Mouse (Mus musculus) heart, adult 9 months (tissue): ENCODE measurements around the gene Gdf15.

ENCODE experiments used
- DNase-seq, 2 experiments: peaks; one replicate each; pipeline ENCODE4 v3.0.0; 2022; ENCODE audit warnings: low spot score in 2 of 2

Gene Gdf15

DNA sequence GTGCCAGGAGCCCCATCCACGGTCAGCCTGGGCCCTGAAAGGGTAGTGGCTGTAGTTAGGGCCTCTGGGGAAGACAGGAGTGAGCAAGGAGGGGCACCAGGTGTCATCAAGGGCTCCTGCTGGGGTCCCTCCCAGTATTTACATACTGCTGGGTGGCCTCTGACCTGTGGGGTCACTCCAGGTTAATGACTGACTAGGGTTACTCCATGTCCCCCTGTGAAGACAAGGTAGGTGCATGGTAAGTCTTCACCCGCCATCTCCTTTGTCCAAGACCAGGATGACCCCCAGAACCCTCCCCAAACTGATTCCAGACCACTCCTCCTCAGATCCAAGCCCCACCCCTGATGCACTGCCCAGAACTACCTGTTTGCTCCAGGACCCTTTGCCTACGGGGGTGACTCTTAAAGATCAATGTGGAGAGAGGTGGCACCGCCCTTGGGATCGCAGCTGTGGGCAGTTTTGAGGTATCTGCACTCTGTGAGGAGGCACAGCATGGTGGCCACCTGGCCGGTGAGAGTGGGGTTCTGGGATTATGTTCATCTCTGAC is at the start of gene Gdf15:
Gene Gdf15, minus strand, starts transcription at position 111 of the 547 bp plus-strand sequence.
- DNase-seq = no peak

DNA sequence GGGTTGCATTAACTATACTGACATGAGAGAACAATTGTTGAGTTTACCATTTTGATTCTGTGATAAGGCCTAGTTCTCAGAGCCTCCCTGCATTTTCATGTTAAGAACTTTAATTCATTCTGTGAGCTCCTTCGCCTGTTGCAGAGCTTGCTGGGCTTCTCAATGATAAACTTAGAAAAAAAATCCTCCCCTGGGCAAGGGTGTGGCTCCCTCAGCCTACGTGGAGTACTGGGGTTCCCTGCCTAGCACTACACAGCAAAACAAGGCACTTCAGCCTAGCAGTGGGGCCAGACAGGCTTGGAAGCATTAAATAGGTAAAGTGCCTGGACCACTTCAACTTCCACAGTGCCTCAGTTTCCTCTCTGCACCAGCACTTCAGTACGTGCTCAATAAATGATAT is 49.2 kb upstream of the Gdf15 start:
- peak in 1 of 2 experiments; percentile 24 for DNase-seq

GRCm38 (mm10) chr8:70680039-70680438 is 47.8 kb upstream of the Gdf15 start:
- DNase-seq = peak in 1 of 2 experiments; percentile 26

- no peak for DNase-seq
These were observed 47.1 kb upstream of the Gdf15 start for GRCm38 (mm10) chr8:70679404-70679803.

DNA sequence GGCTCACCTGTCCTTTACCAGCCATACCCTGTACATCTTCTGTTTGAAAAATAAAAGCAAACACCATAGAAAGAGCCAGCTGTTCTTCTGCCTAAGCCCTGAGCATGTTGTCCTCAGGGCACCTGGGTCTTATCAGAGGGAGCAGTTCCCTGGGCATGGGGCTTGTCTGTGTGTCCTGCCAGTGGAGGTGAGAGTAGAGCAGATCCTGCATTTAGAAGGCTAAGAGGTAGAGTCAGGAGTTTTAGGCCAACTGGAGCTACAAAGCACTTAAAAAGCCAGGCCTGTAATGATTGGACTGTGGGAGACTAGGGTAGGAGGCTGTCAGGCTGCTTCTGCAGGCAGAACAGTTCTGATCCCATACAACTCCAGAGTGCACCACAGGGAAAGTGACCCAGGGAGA is 46.4 kb upstream of the Gdf15 start:
- DNase-seq = no peak

DNA sequence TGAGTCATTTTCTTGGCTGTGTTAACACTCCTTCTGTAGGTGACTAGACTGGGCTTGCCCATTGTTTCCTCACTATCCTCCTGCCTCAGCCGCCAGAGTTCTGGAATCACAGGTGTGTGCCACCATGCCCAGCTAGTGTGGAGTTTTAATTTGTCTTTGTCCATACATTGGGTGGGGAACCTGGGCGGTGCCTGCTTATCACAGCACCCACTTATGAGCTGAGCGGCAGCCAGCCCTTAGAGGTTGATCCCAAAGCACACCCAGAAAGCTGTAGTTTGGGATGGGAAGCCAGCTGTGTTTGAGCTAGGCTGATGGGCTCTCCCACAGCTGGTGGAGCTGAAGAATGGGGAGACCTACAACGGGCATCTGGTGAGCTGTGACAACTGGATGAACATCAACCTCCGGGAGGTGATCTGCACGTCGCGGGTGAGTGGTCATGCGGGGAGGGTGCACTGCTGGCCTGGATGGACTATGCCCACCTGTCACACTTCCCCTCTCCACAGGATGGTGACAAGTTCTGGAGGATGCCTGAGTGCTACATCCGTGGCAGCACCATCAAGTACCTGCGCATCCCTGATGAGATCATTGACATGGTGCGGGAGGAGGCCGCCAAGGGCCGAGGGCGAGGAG is 45.3 kb upstream of the Gdf15 start:
- no peak for DNase-seq

DNA sequence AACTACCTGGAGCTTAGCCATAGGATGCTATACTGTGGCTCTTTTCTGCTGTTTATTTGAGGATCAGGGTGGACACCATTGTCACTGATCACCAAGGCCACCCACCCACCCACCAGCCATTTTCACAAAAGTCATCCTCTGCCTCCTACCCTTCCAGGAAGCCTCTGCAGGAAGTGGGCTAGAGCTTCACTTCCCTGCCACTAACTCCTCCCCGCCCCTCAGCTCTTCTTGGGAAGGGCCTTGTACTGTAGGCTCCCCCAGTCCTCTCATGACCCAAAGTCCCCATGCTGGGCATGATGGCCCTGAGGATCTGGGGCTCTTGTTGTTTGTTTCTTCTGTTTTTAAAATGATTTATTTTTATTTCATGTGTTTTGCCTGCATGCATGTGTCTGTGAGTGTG is 43.1 kb upstream of the Gdf15 start:
- DNase-seq = no peak

GRCm38 (mm10) chr8:70674716-70675115 is 42.5 kb upstream of the Gdf15 start:
- DNase-seq = no peak

DNA sequence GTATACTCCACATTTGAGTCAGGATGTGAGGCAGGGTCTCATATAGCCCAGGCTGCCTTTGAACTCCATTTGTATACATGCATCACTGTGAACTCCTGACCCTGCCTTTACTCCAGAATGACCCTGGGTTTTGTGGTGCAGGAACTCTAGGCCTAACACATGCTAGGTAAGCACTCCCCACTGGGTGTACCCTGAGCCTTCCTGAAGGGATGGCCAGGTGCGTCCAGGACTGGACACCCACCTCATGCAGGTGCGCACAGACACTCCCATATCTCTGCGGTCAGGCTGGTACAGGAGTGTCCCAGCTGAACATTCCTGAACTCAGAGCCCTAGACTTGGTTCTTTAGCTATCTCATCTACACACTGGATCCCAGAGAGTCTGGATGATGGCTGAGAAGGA is 41.9 kb upstream of the Gdf15 start:
- DNase-seq = no peak

DNA sequence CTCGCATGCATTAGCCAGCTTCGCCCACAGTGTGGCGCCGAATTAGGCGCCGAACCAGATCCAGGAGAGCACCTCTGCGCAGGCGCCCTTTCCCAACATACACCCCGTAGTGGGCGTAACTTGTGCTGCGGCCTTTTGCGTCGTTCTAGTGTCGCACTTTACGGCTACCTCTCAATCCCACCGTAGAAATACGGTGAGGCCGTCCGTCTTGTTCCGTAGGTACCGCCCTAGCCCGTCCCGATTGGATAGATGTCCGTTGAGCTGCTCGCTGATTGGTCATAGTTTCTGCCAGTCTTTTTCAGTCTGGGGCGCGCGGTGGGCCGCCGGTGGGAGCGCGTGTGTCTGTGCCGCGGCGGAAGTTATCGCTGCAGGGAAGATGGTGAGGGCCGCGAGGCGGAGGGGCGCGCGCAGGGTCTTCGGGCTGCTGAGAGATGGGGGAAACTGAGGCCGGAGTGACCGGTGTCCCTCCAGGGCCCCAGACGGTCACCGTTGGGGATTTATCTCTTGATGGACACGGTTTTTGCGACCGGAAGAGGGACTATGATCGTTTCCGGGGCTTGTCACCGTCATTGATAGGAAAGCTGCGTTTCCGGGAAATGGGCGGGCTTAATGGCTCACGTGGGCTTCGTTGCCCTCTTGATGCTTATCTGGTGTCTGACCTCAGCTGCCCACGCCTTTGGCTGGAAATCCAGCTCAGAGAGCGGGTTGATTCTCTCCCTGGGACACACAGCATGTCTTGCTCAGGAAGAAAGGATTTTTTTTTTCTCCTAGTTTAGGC is 41.0 kb upstream of the Gdf15 start, which contains the start of gene Lsm4:
Gene Lsm4, plus strand, starts transcription at position 170 of the 778 bp plus-strand sequence.
- DNase-seq = peak; percentile 99 to 100

- DNase-seq = no peak
These were observed 40.2 kb upstream of the Gdf15 start for GRCm38 (mm10) chr8:70672325-70673078.

- DNase-seq = peak; percentile 70
These were observed 39.5 kb upstream of the Gdf15 start for GRCm38 (mm10) chr8:70671615-70672324.

GRCm38 (mm10) chr8:70667071-70667470 is 34.8 kb upstream of the Gdf15 start:
- DNase-seq = peak; percentile 71 to 73

- DNase-seq = no peak
These were observed 33.3 kb upstream of the Gdf15 start for GRCm38 (mm10) chr8:70665599-70665998.

DNA sequence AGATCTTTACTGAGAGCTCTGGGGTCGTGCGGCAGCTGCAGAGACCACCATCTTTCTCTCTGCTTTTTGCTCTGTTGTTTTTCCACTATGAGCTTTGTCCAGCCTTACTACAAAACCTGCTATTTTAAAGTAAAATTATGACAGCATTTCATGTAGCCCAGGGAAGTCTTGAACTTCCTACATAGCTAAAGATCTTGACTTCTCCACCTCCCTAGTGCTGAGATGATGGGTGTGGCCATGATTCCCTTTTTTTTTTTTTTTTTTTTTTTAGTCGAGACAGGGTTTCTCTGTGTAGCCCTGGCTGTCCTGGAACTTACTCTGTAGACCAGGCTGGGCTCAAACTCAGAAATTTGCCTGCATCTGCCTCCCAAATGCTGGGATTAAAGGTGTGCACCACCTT is 32.4 kb upstream of the Gdf15 start:
- DNase-seq = no peak

- no peak for DNase-seq
These were observed 31.4 kb upstream of the Gdf15 start for GRCm38 (mm10) chr8:70663691-70664090.

- no peak for DNase-seq
These were observed 28.0 kb upstream of the Gdf15 start, which contains the start of gene Pgpep1 for GRCm38 (mm10) chr8:70660273-70660725. Pgpep1 (minus strand) TSS chr8:70660388.

DNA sequence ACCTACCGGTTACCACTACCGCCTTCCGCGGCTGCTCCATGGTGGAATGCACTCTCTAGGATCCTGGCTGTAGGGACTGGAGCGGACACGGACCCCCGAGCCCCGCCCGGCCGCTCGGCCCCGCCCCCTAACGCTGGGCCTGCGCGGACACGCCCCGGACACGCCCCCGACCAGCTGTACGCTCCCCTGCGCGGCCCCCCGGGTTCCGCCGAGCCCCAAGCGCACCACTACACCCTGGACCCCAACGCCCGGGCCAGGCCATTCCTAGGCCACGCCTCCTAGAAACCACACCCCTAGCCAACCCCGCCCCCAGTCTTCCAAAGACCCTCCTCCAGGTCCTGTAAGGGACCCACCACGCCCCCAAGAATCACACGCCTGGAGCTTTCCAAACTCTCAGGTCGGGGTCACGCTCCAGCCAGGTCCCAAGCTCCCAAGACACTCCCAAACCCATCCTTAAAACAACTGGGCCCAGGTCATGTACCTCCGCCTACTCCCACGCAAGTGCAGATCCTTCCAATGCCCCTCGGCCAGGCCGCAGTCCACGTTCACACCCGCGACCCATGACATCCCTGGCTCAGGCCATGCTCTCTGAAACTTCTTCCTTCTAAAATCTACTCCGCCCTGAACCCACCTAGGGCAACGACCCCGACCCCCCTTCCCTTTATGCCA is 27.5 kb upstream of the Gdf15 start:
- peak; percentile 89 to 92 for DNase-seq

- peak in 1 of 2 experiments; percentile 62 for DNase-seq
These were observed 26.8 kb upstream of the Gdf15 start for GRCm38 (mm10) chr8:70658897-70659603.

DNA sequence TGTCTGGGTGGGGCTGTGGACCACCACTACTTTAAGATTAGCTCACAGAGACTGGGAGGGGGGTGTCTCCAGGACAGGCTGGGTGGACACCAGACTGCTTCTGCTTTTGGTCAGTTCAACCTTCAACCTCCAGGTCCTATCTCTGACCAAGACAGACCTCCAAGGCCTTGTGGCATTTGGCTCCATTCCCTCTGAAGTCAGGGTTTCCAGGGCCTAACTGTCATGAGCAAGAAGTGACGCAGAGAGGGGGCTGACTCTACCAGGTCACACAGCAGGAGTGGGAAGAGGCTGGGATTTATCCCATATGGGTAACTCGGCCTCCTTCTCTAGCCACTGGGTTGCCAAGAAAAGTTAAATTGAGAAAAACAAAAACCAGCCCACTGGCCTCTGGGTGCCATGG is 25.5 kb upstream of the Gdf15 start:
- no peak for DNase-seq
